22 mouse cellular contexts compared by ENCODE assay signal in genomic region chr13:93010524-93010923, GRCm38 (mm10).
DNase-seq lines count a peak whose midpoint lies in the region; ATAC-seq lines count a peak whose summit lies in the region.
"Had no signal": no experiment of that assay in that cellular context is flagged by ENCODE, and none has a peak within 500 bp of the region (broad histone marks: within the 10 kb centered on the region; RNA-seq: fewer than 3 reads in every experiment).

No protein-coding gene starts in this region.

- no peaks in the 10 kb centered on the region for H3K27me3 ChIP-seq in hindbrain, embryonic 16.5 days (replicated peaks; ENCODE audit: control insufficient read depth, insufficient read depth, low read length)
- H3K27me3 ChIP-seq in hindbrain, embryonic 11.5 days (ENCODE audit: control insufficient read depth, insufficient read depth, low read length) = no peaks in the 10 kb centered on the region
- H3K27me3 ChIP-seq: embryonic facial prominence, embryonic 13.5 days; heart, embryonic 13.5 days; limb, embryonic 13.5 days; liver, embryonic 13.5 days; stomach, embryonic 15.5 days had no signal

- H3K27ac ChIP-seq in hindbrain, embryonic 16.5 days (ENCODE audit: low read depth, low read length) = no peak overlapping the region
- H3K27ac ChIP-seq in hindbrain, embryonic 11.5 days (ENCODE audit: low read depth, low read length) = no peak overlapping the region
- H3K27ac ChIP-seq: embryonic facial prominence, embryonic 13.5 days; heart, embryonic 13.5 days; kidney, postnatal 0 days; limb, embryonic 13.5 days; liver, embryonic 13.5 days; stomach, embryonic 15.5 days had no signal

- no peak for DNase-seq in hindbrain, embryonic 11.5 days (ENCODE audit: low spot score)
- DNase-seq in left cerebral cortex, adult 9 months (ENCODE audit: low spot score in 2 of 2) = peak; percentile 73 to 77
- DNase-seq in left cerebral cortex, postnatal 4 days = no peak
- DNase-seq in left cerebral cortex, postnatal 14 days (ENCODE audit: low spot score in 2 of 2) = peak; percentile 57 to 78
- peak; percentile 92 for DNase-seq in telencephalon, adult 2 months (ENCODE audit: low read depth, low spot score)
- no peak for DNase-seq in Muller cell, postnatal 12 days (ENCODE audit: inconsistent ontology term)
- DNase-seq: adrenal gland, adult 2 months; cerebellum, adult 9-10 months; gastrocnemius, postnatal 10 days; heart, adult 18-20 months; heart, postnatal 36 days; kidney, adult 18-20 months; liver, embryonic 13.5 days; lung, embryonic 14.5 days; lung, postnatal 36 days; thymus, adult 2 months had no signal

- no peak overlapping the region for H3K4me2 ChIP-seq in hindbrain, embryonic 16.5 days (ENCODE audit: low read length)
- no peak overlapping the region for H3K4me2 ChIP-seq in hindbrain, embryonic 11.5 days (replicated peaks; ENCODE audit: low read depth, low read length)
- H3K4me2 ChIP-seq: embryonic facial prominence, embryonic 13.5 days; heart, embryonic 13.5 days; limb, embryonic 13.5 days; liver, embryonic 13.5 days; lung, embryonic 14.5 days; stomach, embryonic 15.5 days had no signal

- H3K9me3 ChIP-seq in hindbrain, embryonic 16.5 days (ENCODE audit: control insufficient read depth, low read length) = no peaks in the 10 kb centered on the region
- no peaks in the 10 kb centered on the region for H3K9me3 ChIP-seq in hindbrain, embryonic 11.5 days (ENCODE audit: control insufficient read depth, low read length)
- H3K9me3 ChIP-seq: embryonic facial prominence, embryonic 13.5 days; heart, embryonic 13.5 days; liver, embryonic 13.5 days; stomach, embryonic 15.5 days had no signal

- ATAC-seq in hindbrain, embryonic 16.5 days = peak; percentile 37; the same call in 1 of the 2 replicates
- ATAC-seq in hindbrain, embryonic 11.5 days (ENCODE audit: low FRiP score) = no peak

- no peak overlapping the region for H3K4me3 ChIP-seq in hindbrain, embryonic 16.5 days (ENCODE audit: low read length)
- H3K4me3 ChIP-seq in hindbrain, embryonic 11.5 days (ENCODE audit: low read depth, low read length) = no peak overlapping the region
- H3K4me3 ChIP-seq: embryonic facial prominence, embryonic 13.5 days; heart, embryonic 13.5 days; limb, embryonic 13.5 days; liver, embryonic 13.5 days; stomach, embryonic 15.5 days had no signal

- intact Hi-C loops in left cerebral cortex, postnatal 4 days (cut with DNase I) = no loop called here
- intact Hi-C loops in left cerebral cortex, postnatal 14 days (cut with DNase I) = no loop called here

- H3K4me1 ChIP-seq in hindbrain, embryonic 16.5 days (ENCODE audit: control insufficient read depth, insufficient read depth, low read depth, low read length) = no peaks in the 10 kb centered on the region
- no peaks in the 10 kb centered on the region for H3K4me1 ChIP-seq in hindbrain, embryonic 11.5 days (replicated peaks; ENCODE audit: control insufficient read depth, insufficient read depth, low read length)
- H3K4me1 ChIP-seq: embryonic facial prominence, embryonic 13.5 days; limb, embryonic 13.5 days; liver, embryonic 13.5 days; stomach, embryonic 15.5 days had no signal

- WGBS in hindbrain, embryonic 16.5 days = 74% methylated on average over 7 of the region's 7 CpGs
- WGBS in hindbrain, embryonic 11.5 days = 78% methylated on average over 7 of the region's 7 CpGs

- no peak overlapping the region for H3K9ac ChIP-seq in hindbrain, embryonic 16.5 days (ENCODE audit: low read depth, low read length)
- no peak overlapping the region for H3K9ac ChIP-seq in hindbrain, embryonic 11.5 days (ENCODE audit: low read depth, low read length)
- H3K9ac ChIP-seq: embryonic facial prominence, embryonic 13.5 days; heart, embryonic 13.5 days; limb, embryonic 13.5 days; liver, embryonic 13.5 days; lung, embryonic 14.5 days; stomach, embryonic 15.5 days had no signal

- H3K36me3 ChIP-seq in hindbrain, embryonic 16.5 days (ENCODE audit: control insufficient read depth, insufficient read depth, low read length) = no peaks in the 10 kb centered on the region
- no peaks in the 10 kb centered on the region for H3K36me3 ChIP-seq in hindbrain, embryonic 11.5 days (ENCODE audit: control insufficient read depth, insufficient read depth, low read length)
- H3K36me3 ChIP-seq: embryonic facial prominence, embryonic 13.5 days; heart, embryonic 13.5 days; limb, embryonic 13.5 days; liver, embryonic 13.5 days; stomach, embryonic 15.5 days had no signal

Comparison
In these comparisons a context has a peak if more than half of its experiments do, and no peak if none do; other contexts are left out.
1. DNase-seq: peak in left cerebral cortex, adult 9 months (2 of 2), left cerebral cortex, postnatal 14 days (2 of 2) and telencephalon, adult 2 months (single experiment); none in hindbrain, embryonic 11.5 days (single experiment), left cerebral cortex, postnatal 4 days (single experiment) and Muller cell, postnatal 12 days (single experiment).